Mouse (Mus musculus) layer of hippocampus, adult 11-12 months (tissue): ENCODE data around the gene B2m.
"Not testable (repeated sequence)": the region's sequence is repeated elsewhere in the genome, so short reads cannot be mapped to it uniquely, and the experiment has no call there.

Source experiments
- DNase-seq: peaks from one replicate; pipeline ENCODE4 v3.0.0; 2022; ENCODE audit warnings: low spot score

Gene B2m

GRCm38 (mm10) chr2:122147508-122148241 lies at the start of gene B2m:
Gene B2m (plus strand): TSS chr2:122147686.
- DNase-seq, result peak; percentile 97

GRCm38 (mm10) chr2:122097686-122098085 lies 49.8 kb upstream of the B2m start:
- DNase-seq, result not testable (repeated sequence)

GRCm38 (mm10) chr2:122102070-122102469 lies 45.4 kb upstream of the B2m start:
- no peak for DNase-seq

GRCm38 (mm10) chr2:122108101-122108500 lies 39.4 kb upstream of the B2m start:
- no peak for DNase-seq

GRCm38 (mm10) chr2:122109714-122110113 lies 37.8 kb upstream of the B2m start:
- DNase-seq, result no peak

GRCm38 (mm10) chr2:122116888-122117287 lies 30.6 kb upstream of the B2m start:
- DNase-seq, result no peak

- peak; percentile 98 for DNase-seq
Measured at GRCm38 (mm10) chr2:122117961-122118958, 29.2 kb upstream of the B2m start, which contains the start of gene Spg11. Gene Spg11 (minus strand): TSS chr2:122118386.

GRCm38 (mm10) chr2:122125680-122126572 lies 21.6 kb upstream of the B2m start:
- DNase-seq, result no peak

GRCm38 (mm10) chr2:122126765-122127347 lies 20.6 kb upstream of the B2m start:
- DNase-seq, result no peak

GRCm38 (mm10) chr2:122127635-122128034 lies 19.9 kb upstream of the B2m start:
- no peak for DNase-seq

- DNase-seq, result no peak
Measured at GRCm38 (mm10) chr2:122132078-122132477, 15.4 kb upstream of the B2m start.

- no peak for DNase-seq
Measured at GRCm38 (mm10) chr2:122132618-122133017, 14.9 kb upstream of the B2m start.

GRCm38 (mm10) chr2:122137839-122138465 lies 9.5 kb upstream of the B2m start:
- DNase-seq, result no peak

GRCm38 (mm10) chr2:122140815-122141214 lies 6.7 kb upstream of the B2m start:
- no peak for DNase-seq

GRCm38 (mm10) chr2:122141332-122141967 lies 6.0 kb upstream of the B2m start:
- no peak for DNase-seq

- no peak for DNase-seq
Measured at GRCm38 (mm10) chr2:122143111-122143510, 4.4 kb upstream of the B2m start.

- DNase-seq, result no peak
Measured at GRCm38 (mm10) chr2:122145756-122146155, 1.7 kb upstream of the B2m start.

- DNase-seq, result peak; percentile 55
Measured at GRCm38 (mm10) chr2:122146687-122147086, 799 bp upstream of the B2m start.

GRCm38 (mm10) chr2:122148242-122148917 lies 894 bp downstream of the B2m start:
- peak; percentile 63 for DNase-seq

- DNase-seq, result no peak
Measured at GRCm38 (mm10) chr2:122149316-122149715, 1.8 kb downstream of the B2m start.
